Comparison of ENCODE assay signal across 12 mouse cellular contexts in genomic region chr13:16633445-16634092, GRCm38 (mm10).
"Had no signal": no experiment of that assay in that cellular context is flagged by ENCODE, and none has a peak within 500 bp of the region (broad histone marks: within the 10 kb centered on the region; RNA-seq: fewer than 3 reads in every experiment).

No protein-coding gene starts in this region.

- H3K4me1 ChIP-seq: kidney, embryonic 15.5 days; limb, embryonic 12.5 days; midbrain, embryonic 13.5 days; neural tube, embryonic 15.5 days had no signal

- H3K9me3 ChIP-seq: kidney, embryonic 15.5 days; limb, embryonic 12.5 days; midbrain, embryonic 13.5 days; neural tube, embryonic 15.5 days had no signal

- H3K9ac ChIP-seq: kidney, embryonic 15.5 days; limb, embryonic 12.5 days; midbrain, embryonic 13.5 days; neural tube, embryonic 15.5 days had no signal

- H3K4me2 ChIP-seq: kidney, embryonic 15.5 days; limb, embryonic 12.5 days; midbrain, embryonic 13.5 days; neural tube, embryonic 15.5 days had no signal

- DNase-seq: kidney, adult 11 months; kidney, postnatal 14 days; layer of hippocampus, adult 9-11 months; layer of hippocampus, postnatal 36 days; lung, adult 18-20 months; right cerebral cortex, adult 18-20 months; thymus, postnatal 4 days had no signal

- ATAC-seq: hindbrain, postnatal 0 days; midbrain, embryonic 13.5 days had no signal

- H3K27me3 ChIP-seq: kidney, embryonic 15.5 days; limb, embryonic 12.5 days; midbrain, embryonic 13.5 days; neural tube, embryonic 15.5 days had no signal

- H3K27ac ChIP-seq: hindbrain, postnatal 0 days; kidney, embryonic 15.5 days; limb, embryonic 12.5 days; midbrain, embryonic 13.5 days; neural tube, embryonic 15.5 days had no signal

- H3K36me3 ChIP-seq: kidney, embryonic 15.5 days; limb, embryonic 12.5 days; midbrain, embryonic 13.5 days; neural tube, embryonic 15.5 days had no signal

- H3K4me3 ChIP-seq: kidney, embryonic 15.5 days; limb, embryonic 12.5 days; midbrain, embryonic 13.5 days; neural tube, embryonic 15.5 days had no signal
